Mouse (Mus musculus): ENCODE data around the gene Chia1. TPM values are rescaled to one million over a fixed set of nuclear protein-coding genes. Genes with fewer than 3 reads are reported as not detected.

Chia1 gene
- polyA plus RNA-seq, 1 experiment: not detected

DNA sequence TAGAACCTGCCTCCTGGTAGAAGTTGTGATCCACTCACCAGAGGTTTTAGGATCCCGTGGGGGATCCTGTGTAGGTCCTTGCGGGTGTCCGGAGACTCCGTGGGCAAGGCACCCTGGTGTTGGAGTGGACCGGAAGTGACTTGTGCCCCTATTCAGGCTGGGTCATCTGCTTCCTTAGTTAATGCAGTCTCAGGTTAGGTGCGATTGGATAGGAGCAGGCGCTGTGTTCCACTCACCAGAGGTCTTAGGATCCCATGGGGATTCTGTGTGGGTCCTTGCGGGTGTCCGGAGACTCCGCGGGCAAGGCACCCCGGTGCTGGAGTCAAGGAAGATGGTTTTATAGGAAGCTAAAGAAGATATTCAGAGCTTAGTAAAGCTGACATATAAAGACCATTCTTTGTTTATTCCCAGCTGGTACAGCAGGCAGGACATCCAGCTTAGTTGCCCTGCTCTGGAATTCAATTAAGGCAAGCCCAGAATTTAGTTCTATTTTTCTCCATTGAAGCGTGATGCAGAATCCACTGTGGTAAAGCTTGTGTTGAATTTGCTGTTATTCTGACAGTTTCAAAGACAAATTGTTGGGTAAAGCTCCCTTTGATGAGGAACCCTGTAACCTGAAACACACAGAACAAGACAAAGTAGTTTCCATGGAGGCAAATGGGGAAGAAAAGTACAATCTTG lies 64.6 kb downstream of the Chia1 start:
- no peak for TF ChIP-seq EP300 (IDR thresholded peaks at IDR 0.05; ENCODE audit: insufficient read depth, low read depth, low read length)
- TF ChIP-seq CTCF (IDR thresholded peaks at IDR 0.05; ENCODE audit: low read depth, low read length): no peak
- TF ChIP-seq POLR2A (IDR thresholded peaks at IDR 0.05; ENCODE audit: insufficient read depth, low read length): no peak
- H3K27ac ChIP-seq (ENCODE audit: insufficient read depth, low read length): no peak overlapping the region
- no peak overlapping the region for H3K9ac ChIP-seq (ENCODE audit: low read depth, poor library complexity, severe bottlenecking)
- no peaks in the 10 kb centered on the region for H3K4me1 ChIP-seq (ENCODE audit: control insufficient read depth, insufficient read depth, low read length)
- no peaks in the 10 kb centered on the region for H3K36me3 ChIP-seq (ENCODE audit: control insufficient read depth, insufficient read depth, low read length, poor library complexity, severe bottlenecking)
- H3K9me3 ChIP-seq (replicated peaks; ENCODE audit: control insufficient read depth, insufficient read depth, low read length, poor library complexity, severe bottlenecking): peaks cover 13% of the 10 kb centered on the region
- H3K4me3 ChIP-seq (ENCODE audit: low read depth, low read length): no peak overlapping the region
- H3K27me3 ChIP-seq (ENCODE audit: control insufficient read depth, insufficient read depth, low read length, poor library complexity, severe bottlenecking): peaks cover 3% of the 10 kb centered on the region; the same call in 1 of the 2 replicates

Other genes with a start within 250 kb of the Chia1 start
- 0.45 TPM in 1 of 2 replicates, not detected in the other for gene Adora3, start 242.4 kb upstream of the Chia1 start, polyA plus RNA-seq (2011; ENCODE audit: insufficient read depth, insufficient read length, low read depth, missing spikeins)
- not detected in 2 replicates for gene Tmigd3, start 242.3 kb upstream of the Chia1 start, polyA plus RNA-seq (2011; ENCODE audit: insufficient read depth, insufficient read length, low read depth, missing spikeins)
- not detected in 2 replicates for gene I830077J02Rik, start 180.6 kb upstream of the Chia1 start, polyA plus RNA-seq (2011; ENCODE audit: insufficient read depth, insufficient read length, low read depth, missing spikeins)
- 135 and 144 TPM in 2 replicates for gene Wdr77, start 153.9 kb upstream of the Chia1 start, polyA plus RNA-seq (2011; ENCODE audit: insufficient read depth, insufficient read length, low read depth, missing spikeins)
- 517 and 570 TPM in 2 replicates for gene Atp5f1, start 153.1 kb upstream of the Chia1 start, polyA plus RNA-seq (2011; ENCODE audit: insufficient read depth, insufficient read length, low read depth, missing spikeins)
- gene Ovgp1, start 139.5 kb upstream of the Chia1 start, polyA plus RNA-seq (2011; ENCODE audit: insufficient read depth, insufficient read length, low read depth, missing spikeins): 5.7 and 5.9 TPM in 2 replicates
- gene Pifo, start 98.6 kb upstream of the Chia1 start, polyA plus RNA-seq (2011; ENCODE audit: insufficient read depth, insufficient read length, low read depth, missing spikeins): 0.67 and 1.5 TPM in 2 replicates
- gene Chil5, start 80.4 kb upstream of the Chia1 start, polyA plus RNA-seq (2011; ENCODE audit: insufficient read depth, insufficient read length, low read depth, missing spikeins): not detected in 2 replicates
- not detected in 2 replicates for gene Chil3, start 54.3 kb downstream of the Chia1 start, polyA plus RNA-seq (2011; ENCODE audit: insufficient read depth, insufficient read length, low read depth, missing spikeins)
- not detected in 2 replicates for gene Chil4, start 106.3 kb downstream of the Chia1 start, polyA plus RNA-seq (2011; ENCODE audit: insufficient read depth, insufficient read length, low read depth, missing spikeins)

All from ES-Bruce4 (cell line).